Mouse (Mus musculus) CD4-positive, CD25-positive, alpha-beta regulatory T cell, adult 9 weeks (primary cell): ENCODE results near the gene Gm3252. TPM values are rescaled to one million over a fixed set of nuclear protein-coding genes. Genes with fewer than 3 reads are reported as not detected.

Experiments used
- polyA plus RNA-seq: library from polyadenylated mRNA; unstranded; fragments of 100-300 nt; shearing (Covaris generic); gene quantifications from one replicate; pipeline ENCODE4 v1.2.1, GENCODE M21; 2017

Gene Gm3252
- 3.2 TPM for polyA plus RNA-seq

GRCm38 (mm10) chr14:4726038-4726880 is at the start of gene Gm3252:
Gene Gm3252, plus strand, starts transcription at chr14:4726775.

GRCm38 (mm10) chr14:4708938-4709337 is 17.6 kb upstream of the Gm3252 start, which contains the start of gene Gm7876:
Gene Gm7876, plus strand, starts transcription at chr14:4709238.

GRCm38 (mm10) chr14:4776037-4776436 is 49.5 kb downstream of the Gm3252 start, which contains the start of gene Gm9602:
Gene Gm9602, plus strand, starts transcription at chr14:4776337.

Other genes with a start within 250 kb of the Gm3252 start
- gene Gm3182, start 245.0 kb upstream of the Gm3252 start, polyA plus RNA-seq = not detected
- not detected for gene Gm3047, start 171.4 kb upstream of the Gm3252 start, polyA plus RNA-seq
- gene Gm8159, start 94.4 kb upstream of the Gm3252 start, polyA plus RNA-seq = not detected
- 0.19 TPM for gene Gm3239, start 62.6 kb upstream of the Gm3252 start, polyA plus RNA-seq
- not detected for gene Gm7876, start 17.5 kb upstream of the Gm3252 start, polyA plus RNA-seq
- gene Gm9602, start 49.6 kb downstream of the Gm3252 start, polyA plus RNA-seq = not detected
- gene Gm3269, start 111.3 kb downstream of the Gm3252 start, polyA plus RNA-seq = not detected
- 1.2 TPM for gene Gm3264, start 128.8 kb downstream of the Gm3252 start, polyA plus RNA-seq
- not detected for gene Gm3278, start 165.6 kb downstream of the Gm3252 start, polyA plus RNA-seq